Mouse (Mus musculus) left cerebral cortex, adult 8-10 months (tissue): ENCODE results near the gene Krt87. TPM values are rescaled to one million over a fixed set of nuclear protein-coding genes. Genes with fewer than 3 reads are reported as not detected.

Experiments used
- DNase-seq, 2 experiments: peaks; one replicate each; pipeline ENCODE4 v3.0.0; 2022; ENCODE audit warnings: low spot score in 2 of 2
- total RNA-seq, 4 experiments: library from RNA; stranded (reverse); gene quantifications; 2 replicates each; pipeline ENCODE4 v1.2.4; 2022

Krt87 gene
- under 1 TPM in 1 of 4 experiments, not detected in 3; 0.21 TPM for total RNA-seq

GRCm38 (mm10) chr15:101438555-101438954 lies at the start of gene Krt87:
TSS of gene Krt87 (minus strand) at chr15:101438804.
- DNase-seq, result no peak

- DNase-seq, result peak in 1 of 2 experiments; percentile 23
Measured at GRCm38 (mm10) chr15:101485911-101486635, 47.5 kb upstream of the Krt87 start.

GRCm38 (mm10) chr15:101484939-101485338 lies 46.3 kb upstream of the Krt87 start:
- no peak for DNase-seq

GRCm38 (mm10) chr15:101483646-101484045 lies 45.0 kb upstream of the Krt87 start:
- no peak for DNase-seq

- no peak for DNase-seq
Measured at GRCm38 (mm10) chr15:101482056-101482455, 43.5 kb upstream of the Krt87 start.

GRCm38 (mm10) chr15:101479666-101480060 lies 41.1 kb upstream of the Krt87 start:
- DNase-seq, result no peak

- DNase-seq, result peak; percentile 25
Measured at GRCm38 (mm10) chr15:101479007-101479665, 40.5 kb upstream of the Krt87 start.

- no peak for DNase-seq
Measured at GRCm38 (mm10) chr15:101472952-101473528, 34.4 kb upstream of the Krt87 start, which contains the start of gene Krt86. TSS of gene Krt86 (plus strand) at chr15:101473478.

- DNase-seq, result no peak
Measured at GRCm38 (mm10) chr15:101469093-101469492, 30.5 kb upstream of the Krt87 start.

GRCm38 (mm10) chr15:101463651-101464050 lies 25.0 kb upstream of the Krt87 start, which contains the start of gene Krt81:
TSS of gene Krt81 (minus strand) at chr15:101463751.
- no peak for DNase-seq

GRCm38 (mm10) chr15:101459283-101459682 lies 20.7 kb upstream of the Krt87 start:
- no peak for DNase-seq

GRCm38 (mm10) chr15:101458361-101458930 lies 19.8 kb upstream of the Krt87 start:
- DNase-seq, result no peak

- DNase-seq, result no peak
Measured at GRCm38 (mm10) chr15:101455891-101456290, 17.3 kb upstream of the Krt87 start.

GRCm38 (mm10) chr15:101455292-101455691 lies 16.7 kb upstream of the Krt87 start:
- DNase-seq, result no peak

- DNase-seq, result no peak
Measured at GRCm38 (mm10) chr15:101454774-101455173, 16.2 kb upstream of the Krt87 start.

- DNase-seq, result peak; percentile 60 to 74
Measured at GRCm38 (mm10) chr15:101453093-101453736, 14.6 kb upstream of the Krt87 start.

GRCm38 (mm10) chr15:101447444-101447843 lies 8.8 kb upstream of the Krt87 start, which contains the start of gene Krt88:
TSS of gene Krt88 (plus strand) at chr15:101447744.
- no peak for DNase-seq

GRCm38 (mm10) chr15:101446572-101446971 lies 8.0 kb upstream of the Krt87 start:
- DNase-seq, result no peak

- no peak for DNase-seq
Measured at GRCm38 (mm10) chr15:101440837-101441236, 2.2 kb upstream of the Krt87 start.

GRCm38 (mm10) chr15:101436611-101437010 lies 2.0 kb downstream of the Krt87 start:
- DNase-seq, result no peak

GRCm38 (mm10) chr15:101424914-101425313 lies 13.7 kb downstream of the Krt87 start:
- no peak for DNase-seq
